Mouse (Mus musculus) CH12.LX (cell line): Measurements from ENCODE around the gene Gldc.

Source experiments
- CTCF ChIP-seq, 2 experiments: IDR thresholded peaks in 1 of 2; conservative IDR thresholded peaks in 1 of 2; 2 replicates each; pipeline ENCODE4 v1.5.1; 2011 to 2012; ENCODE audit warnings: low read depth in 2 of 2, low read length in 2 of 2, improper control_type of control experiment in 1 of 2, inconsistent platforms in 1 of 2, mild to moderate bottlenecking in 1 of 2, moderate library complexity in 1 of 2
- JUND ChIP-seq: conservative IDR thresholded peaks from 2 replicates; pipeline ENCODE4 v1.6.1; 2011; ENCODE audit warnings: low read depth, low read length, improper control_type of control experiment
- POLR2A ChIP-seq: IDR thresholded peaks from 2 replicates; pipeline ENCODE4 v1.6.1; 2011; ENCODE audit warnings: low read depth, mild to moderate bottlenecking, improper control_type of control experiment, low read length
- UBTF ChIP-seq: IDR thresholded peaks from 2 replicates; pipeline ENCODE4 v1.6.1; 2012; ENCODE audit warnings: low read depth, mild to moderate bottlenecking, inconsistent platforms, low read length, improper control_type of control experiment, moderate library complexity

GRCm38 (mm10) chr19:30162808-30163207 lies 12.4 kb downstream of the Gldc start:
- TF ChIP-seq CTCF (conservative IDR thresholded peaks at IDR 0.05 in 1 of 2, IDR thresholded peaks at IDR 0.05 in 1 of 2; ENCODE audit: low read depth in 2 of 2, low read length in 2 of 2) (no peak), JUND (no peak), POLR2A (no peak), UBTF (no peak)
